Mouse (Mus musculus) heart, embryonic 14.5 days (tissue): ENCODE data around the gene Actn4. TPM values are rescaled to one million over a fixed set of nuclear protein-coding genes. Genes with fewer than 3 reads are reported as not detected.

Experiments used
- ATAC-seq: fragments of 200-750 bp; cut with Nextera tagmentation; 2 replicates; pipeline ENCODE4 v1.8.0; 2017; ENCODE audit warnings: low read depth, moderate TSS enrichment; ENCODE audit not compliant: insufficient number of reproducible peaks, insufficient read depth, low FRiP score
- H3K27ac ChIP-seq, 2 experiments: fragments of 200-500 bp in 1 of 2; fragments of 300-500 bp in 1 of 2; sonication (generic) in 1 of 2; replicated peaks in 1 of 2; 2 replicates each; pipeline ENCODE4 v1.5.1; 2012 to 2014; ENCODE audit warnings: low read depth in 2 of 2, low read length in 2 of 2, control low read depth in 1 of 2, mild to moderate bottlenecking in 1 of 2, mixed read lengths in 1 of 2; ENCODE audit not compliant: control insufficient read depth in 1 of 2, insufficient read depth in 1 of 2
- H3K27me3 ChIP-seq: fragments of 300-500 bp; sonication (generic); 2 replicates; pipeline ENCODE4 v1.6.1; 2014; ENCODE audit warnings: mild to moderate bottlenecking, low read length, control low read depth; ENCODE audit not compliant: control insufficient read depth, insufficient read depth
- H3K36me3 ChIP-seq: fragments of 300-500 bp; sonication (generic); 2 replicates; pipeline ENCODE4 v1.6.1; 2014; ENCODE audit warnings: mild to moderate bottlenecking, control low read depth, low read length, mixed read lengths; ENCODE audit not compliant: control insufficient read depth, insufficient read depth
- H3K4me1 ChIP-seq, 2 experiments: fragments of 200-500 bp in 1 of 2; fragments of 300-500 bp in 1 of 2; sonication (generic) in 1 of 2; 2 replicates each; pipeline ENCODE4 v1.6.1; 2012 to 2014; ENCODE audit warnings: low read length in 2 of 2, control low read depth in 1 of 2, mixed read lengths in 1 of 2; ENCODE audit not compliant: control insufficient read depth in 2 of 2, insufficient read depth in 2 of 2
- H3K4me2 ChIP-seq: fragments of 300-500 bp; sonication (generic); 2 replicates; pipeline ENCODE4 v1.6.1; 2014; ENCODE audit warnings: mild to moderate bottlenecking, low read length
- H3K4me3 ChIP-seq, 2 experiments: fragments of 200-500 bp in 1 of 2; fragments of 300-500 bp in 1 of 2; sonication (generic) in 1 of 2; 2 replicates each; pipeline ENCODE4 v1.5.1; 2012 to 2014; ENCODE audit warnings: low read length in 2 of 2, mild to moderate bottlenecking in 2 of 2, control low read depth in 1 of 2, low read depth in 1 of 2, moderate library complexity in 1 of 2; ENCODE audit not compliant: control insufficient read depth in 1 of 2, insufficient read depth in 1 of 2
- H3K9ac ChIP-seq: fragments of 300-500 bp; sonication (generic); 2 replicates; pipeline ENCODE4 v1.6.1; 2014; ENCODE audit warnings: mild to moderate bottlenecking, low read length
- H3K9me3 ChIP-seq: fragments of 300-500 bp; sonication (generic); 2 replicates; pipeline ENCODE4 v1.6.1; 2016; ENCODE audit warnings: low read length, control low read depth; ENCODE audit not compliant: control insufficient read depth
- WGBS: fragments of 180-500 bp; shearing (Covaris S2); extraction: QIAGEN DNeasy Blood & Tissue Kit; methylation state at CpG from one replicate; pipeline ENCODE4 v1.1.7; 2014; 5-methylcytosine and 5-hydroxymethylcytosine counted together
- polyA plus RNA-seq: library from polyadenylated mRNA; unstranded; fragments of >200 nt; fragmentation: Nextera tagmentation; extraction: Ambion mirVana; gene quantifications from 2 replicates; pipeline ENCODE4 v1.2.1, GENCODE M21; 2014

Gene Actn4
- polyA plus RNA-seq, 1 experiment from 2014 or later: 221 TPM

GRCm38 (mm10) chr7:28860898-28861297, 101.2 kb downstream of the Actn4 start:
- Histone ChIP-seq H3K27me3 (no peaks in the 10 kb centered on the region), H3K36me3 (no peaks in the 10 kb centered on the region), H3K4me1 (peaks cover 13 to 15% of the 10 kb centered on the region in 2 experiments), H3K27ac (no peak overlapping the region), H3K4me3 (no peak overlapping the region), H3K4me2 (no peak overlapping the region), H3K9ac (no peak overlapping the region), H3K9me3 (0 out of 2 replicates have a peak, but pooled peaks cover 7% of the 10 kb centered on the region)
- WGBS: 80% methylated on average over 6 of the region's 6 CpGs
- ATAC-seq: no peak

GRCm38 (mm10) chr7:28859953-28860352, 102.2 kb downstream of the Actn4 start:
- no peak for ATAC-seq
- no peak overlapping the region for H3K9ac ChIP-seq
- no peaks in the 10 kb centered on the region for H3K27me3 ChIP-seq
- no peak overlapping the region for H3K4me3 ChIP-seq
- no peaks in the 10 kb centered on the region for H3K36me3 ChIP-seq
- H3K9me3 ChIP-seq: 0 out of 2 replicates have a peak, but pooled peaks cover 7% of the 10 kb centered on the region
- WGBS: 84% methylated on average over 2 of the region's 2 CpGs
- H3K27ac ChIP-seq: no peak overlapping the region
- H3K4me2 ChIP-seq: no peak overlapping the region
- H3K4me1 ChIP-seq: peaks cover 8 to 10% of the 10 kb centered on the region in 2 experiments

- Histone ChIP-seq H3K36me3 (no peaks in the 10 kb centered on the region), H3K27ac (no peak overlapping the region), H3K4me1 (no peaks in the 10 kb centered on the region), H3K4me2 (no peak overlapping the region), H3K27me3 (no peaks in the 10 kb centered on the region), H3K9me3 (no peaks in the 10 kb centered on the region), H3K9ac (no peak overlapping the region), H3K4me3 (no peak overlapping the region)
- 75% methylated on average over 4 of the region's 4 CpGs for WGBS
- ATAC-seq: no peak
Measured at GRCm38 (mm10) chr7:28850642-28851041, 111.5 kb downstream of the Actn4 start.

DNA sequence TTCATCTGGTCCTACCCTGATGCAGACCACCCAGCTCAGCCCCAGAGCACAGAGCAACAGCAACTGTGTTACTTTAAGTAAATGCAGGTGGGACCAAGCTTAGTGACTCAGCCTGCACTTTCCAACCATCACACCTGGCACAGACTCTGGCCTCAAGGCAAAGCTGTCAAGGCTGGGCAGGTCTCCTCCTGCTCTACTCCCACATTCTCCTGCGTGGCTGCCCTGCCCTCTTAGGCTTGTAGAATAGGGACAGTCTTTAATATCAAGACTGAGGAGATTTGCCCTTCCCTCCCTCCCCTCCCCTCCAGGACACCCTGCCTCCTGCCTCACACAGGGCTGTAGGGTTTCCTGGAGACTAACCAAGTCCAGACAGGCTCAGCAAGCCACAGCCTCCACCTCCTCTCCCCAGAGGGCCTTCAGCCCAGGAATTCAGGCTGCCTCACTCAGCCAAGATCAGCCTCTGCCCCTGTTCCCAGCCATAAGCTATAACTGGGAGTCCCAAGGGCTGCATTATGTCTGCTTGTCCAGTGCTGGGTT, 112.4 kb downstream of the Actn4 start:
- Histone ChIP-seq H3K9ac (no peak overlapping the region), H3K27ac (no peak overlapping the region)

GRCm38 (mm10) chr7:28847273-28847672, 114.9 kb downstream of the Actn4 start:
- ATAC-seq: no peak
- no peaks in the 10 kb centered on the region for H3K36me3 ChIP-seq
- WGBS: 97% methylated on average over 1 of the region's 1 CpGs
- H3K4me1 ChIP-seq: no peaks in the 10 kb centered on the region
- H3K4me2 ChIP-seq: no peak overlapping the region
- H3K27ac ChIP-seq: no peak overlapping the region
- H3K9ac ChIP-seq: no peak overlapping the region
- H3K4me3 ChIP-seq: no peak overlapping the region
- H3K9me3 ChIP-seq: 0 out of 2 replicates have a peak, but pooled peaks cover 3% of the 10 kb centered on the region
- H3K27me3 ChIP-seq: no peaks in the 10 kb centered on the region

More for the DNA sequence above, 112.4 kb downstream of the Actn4 start:
- Histone ChIP-seq H3K4me1 (no peaks in the 10 kb centered on the region), H3K27me3 (no peaks in the 10 kb centered on the region), H3K36me3 (no peaks in the 10 kb centered on the region), H3K9me3 (0 out of 2 replicates have a peak, but pooled peaks cover under 1% of the 10 kb centered on the region), H3K4me2 (no peak overlapping the region), H3K4me3 (no peak overlapping the region)
- no peak for ATAC-seq
- WGBS: 42% methylated on average over 1 of the region's 1 CpGs

Other genes with a start within 250 kb of the Actn4 start
- 8.0 and 8.6 TPM in 2 replicates for gene Fbxo17, start 245.5 kb downstream of the Actn4 start, polyA plus RNA-seq
- gene Mrps12, start 220.5 kb downstream of the Actn4 start, polyA plus RNA-seq: 129 and 135 TPM in 2 replicates
- gene Sars2, start 220.3 kb downstream of the Actn4 start, polyA plus RNA-seq: 18.8 and 20.3 TPM in 2 replicates
- gene Ccer2, start 206.2 kb downstream of the Actn4 start, polyA plus RNA-seq: not detected in 2 replicates
- gene Sirt2, start 195.6 kb downstream of the Actn4 start, polyA plus RNA-seq: 56.4 and 57.7 TPM in 2 replicates
- gene Nfkbib, start 194.8 kb downstream of the Actn4 start, polyA plus RNA-seq: 25.7 and 29.5 TPM in 2 replicates
- gene Rinl, start 173.4 kb downstream of the Actn4 start, polyA plus RNA-seq: 2.1 and 3.7 TPM in 2 replicates
- 151 and 155 TPM in 2 replicates for gene Hnrnpl, start 153.8 kb downstream of the Actn4 start, polyA plus RNA-seq
- 252 and 254 TPM in 2 replicates for gene Ech1, start 137.1 kb downstream of the Actn4 start, polyA plus RNA-seq
- gene Lgals4, start 128.5 kb downstream of the Actn4 start, polyA plus RNA-seq: 4.7 and 4.8 TPM in 2 replicates
- gene Lgals7, start 98.5 kb downstream of the Actn4 start, polyA plus RNA-seq: 1.3 and 2.6 TPM in 2 replicates
- gene Capn12, start 80.9 kb downstream of the Actn4 start, polyA plus RNA-seq: 0.27 and 0.46 TPM in 2 replicates
- 286 and 319 TPM in 2 replicates for gene Eif3k, start 19.5 kb upstream of the Actn4 start, polyA plus RNA-seq
- 2.8 and 3.3 TPM in 2 replicates for gene Map4k1, start 19.7 kb upstream of the Actn4 start, polyA plus RNA-seq
- gene Ryr1, start 162.8 kb upstream of the Actn4 start, polyA plus RNA-seq: 0.05 and 0.08 TPM in 2 replicates
- 0.39 and 0.43 TPM in 2 replicates for gene Rasgrp4, start 172.5 kb upstream of the Actn4 start, polyA plus RNA-seq
- gene Fam98c, start 193.9 kb upstream of the Actn4 start, polyA plus RNA-seq: 13.9 and 14.4 TPM in 2 replicates
- 0.28 and 0.86 TPM in 2 replicates for gene Ggn, start 207.9 kb upstream of the Actn4 start, polyA plus RNA-seq
- 1.3 and 1.6 TPM in 2 replicates for gene Spred3, start 208.1 kb upstream of the Actn4 start, polyA plus RNA-seq
- 227 and 241 TPM in 2 replicates for gene Psmd8, start 218.4 kb upstream of the Actn4 start, polyA plus RNA-seq